Mouse (Mus musculus) adrenal gland, adult 18-20 months (tissue): ENCODE measurements around the gene Uba52. TPM values are rescaled to one million over a fixed set of nuclear protein-coding genes. Genes with fewer than 3 reads are reported as not detected.
A peak's percentile ranks its signal among the peaks of the same experiment; 100 is the strongest.

ENCODE experiments used
- DNase-seq, 2 experiments: peaks; one replicate each; pipeline ENCODE4 v3.0.0; 2021 to 2022; ENCODE audit warnings: low spot score in 2 of 2
- total RNA-seq, 2 experiments: library from RNA; stranded (reverse); gene quantifications; 1 replicate in 1 of 2; 2 replicates in 1 of 2; pipeline ENCODE4 v1.2.3; 2021

Uba52 gene
- total RNA-seq, 2 experiments from 2014 or later: 1,449 to 1,570 TPM

DNA sequence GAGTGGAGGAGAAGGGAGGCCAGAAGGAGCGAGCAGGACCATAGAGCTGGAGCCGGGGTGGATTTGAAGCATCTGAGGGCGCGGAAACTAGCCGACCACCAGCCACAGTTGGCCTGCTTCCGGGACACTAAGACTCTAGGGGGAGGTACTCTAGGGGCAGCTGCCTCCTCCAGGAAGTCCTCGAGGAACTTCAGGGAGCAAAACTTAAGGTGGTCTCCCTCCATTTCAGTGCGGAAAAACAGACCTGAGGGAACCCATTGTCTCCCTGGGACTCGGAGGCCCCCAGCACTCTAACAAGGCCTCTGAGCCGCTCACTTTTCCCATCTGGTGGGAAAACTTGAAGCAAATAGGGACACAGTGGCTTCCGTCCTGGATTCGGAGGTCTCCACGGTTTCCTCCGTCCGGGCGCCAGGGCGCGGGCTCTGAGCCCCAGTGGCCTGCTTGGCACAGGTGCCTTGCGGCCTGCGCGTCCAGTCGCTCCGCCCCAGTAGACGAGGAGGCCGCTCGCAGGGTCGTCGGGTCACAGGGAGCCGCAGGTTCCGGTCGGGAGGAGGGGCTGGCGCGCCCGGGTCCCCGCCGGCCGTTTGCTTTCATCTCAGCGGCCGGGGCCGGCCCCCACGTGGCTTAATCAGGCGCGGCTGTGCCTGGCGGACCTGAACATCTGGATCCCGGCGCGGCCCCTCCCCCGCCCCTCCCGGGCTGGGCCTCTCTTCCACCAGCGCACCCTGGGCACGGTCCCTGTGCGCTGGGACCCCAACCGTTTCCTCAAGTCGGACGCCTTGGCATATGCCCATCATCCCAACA is 22.4 kb downstream of the Uba52 start:
- no peak for DNase-seq

DNA sequence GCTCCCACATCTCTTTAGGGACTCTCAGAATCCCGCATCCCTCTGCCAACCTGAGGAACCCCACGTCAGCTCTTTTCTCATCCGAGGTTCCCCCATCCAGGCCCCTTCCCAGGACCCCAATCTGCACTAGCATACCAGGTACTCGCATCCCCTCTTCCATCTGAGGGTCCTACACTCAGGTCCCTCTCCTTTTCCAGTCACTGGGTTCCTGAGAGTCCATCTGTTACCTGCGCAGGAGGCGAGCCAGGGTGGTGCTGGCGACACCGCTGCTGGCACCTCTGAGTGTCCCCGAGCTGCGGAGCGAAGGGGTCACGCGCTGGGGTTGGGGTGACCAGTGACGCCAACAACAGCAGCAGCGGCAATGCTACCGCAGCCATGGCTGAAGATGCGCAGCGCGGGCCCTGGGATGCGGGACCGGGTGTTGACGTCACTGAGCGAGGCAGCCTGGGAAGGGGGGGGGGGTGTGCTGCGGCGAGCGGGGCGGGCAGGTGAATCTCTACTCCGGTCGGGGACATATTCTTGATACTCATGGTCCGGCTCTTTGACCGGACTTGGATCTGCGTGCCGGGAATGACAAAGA is 23.6 kb downstream of the Uba52 start, which contains the start of gene Tmem59l:
Tmem59l (minus strand) TSS at position 418 of the 580 bp plus-strand sequence.
- DNase-seq: no peak

DNA sequence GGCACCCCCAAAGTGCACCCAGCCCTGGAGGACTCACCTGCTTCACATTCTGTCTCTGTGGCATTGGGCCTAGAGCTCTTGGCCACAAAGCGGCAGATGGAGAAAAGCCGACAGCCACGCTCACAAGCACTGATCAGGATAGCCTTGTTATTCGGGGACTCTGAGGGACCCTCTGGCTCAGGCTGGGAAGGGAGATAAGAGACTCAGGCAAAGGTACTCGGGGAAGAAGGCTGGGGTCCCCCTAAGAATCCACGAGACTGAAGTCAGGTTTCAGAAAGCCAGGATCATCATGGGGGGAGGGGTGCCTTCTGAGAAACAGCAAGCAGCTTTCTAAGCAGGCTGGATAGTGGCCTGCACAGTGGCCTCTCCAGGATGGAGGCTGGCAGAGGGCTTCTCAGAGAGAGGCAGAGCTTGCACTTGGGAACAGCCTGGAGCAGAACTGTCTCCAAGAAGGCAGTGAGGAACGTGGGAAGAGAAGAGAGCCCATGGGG is 24.4 kb downstream of the Uba52 start:
- DNase-seq: no peak

DNA sequence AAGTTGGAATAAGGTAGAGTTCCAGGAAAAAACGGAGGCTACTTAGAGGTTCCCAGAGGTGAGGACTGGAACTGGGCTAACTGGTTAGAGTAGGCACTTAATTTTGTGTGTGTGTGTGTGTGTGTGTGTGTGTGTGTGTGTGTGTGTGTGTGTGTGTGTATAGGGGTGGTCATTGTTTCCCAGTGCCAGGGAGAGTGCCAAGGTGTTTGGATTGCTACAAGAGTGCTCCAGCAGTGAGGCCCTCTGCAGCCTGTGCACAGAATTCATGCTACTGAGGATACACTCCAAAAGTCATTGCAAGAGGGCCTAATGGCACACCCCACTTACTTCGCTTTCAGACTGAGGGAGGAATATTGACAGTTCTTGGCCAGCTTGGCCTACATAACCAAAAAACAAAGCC is 27.7 kb downstream of the Uba52 start:
- DNase-seq: no peak

DNA sequence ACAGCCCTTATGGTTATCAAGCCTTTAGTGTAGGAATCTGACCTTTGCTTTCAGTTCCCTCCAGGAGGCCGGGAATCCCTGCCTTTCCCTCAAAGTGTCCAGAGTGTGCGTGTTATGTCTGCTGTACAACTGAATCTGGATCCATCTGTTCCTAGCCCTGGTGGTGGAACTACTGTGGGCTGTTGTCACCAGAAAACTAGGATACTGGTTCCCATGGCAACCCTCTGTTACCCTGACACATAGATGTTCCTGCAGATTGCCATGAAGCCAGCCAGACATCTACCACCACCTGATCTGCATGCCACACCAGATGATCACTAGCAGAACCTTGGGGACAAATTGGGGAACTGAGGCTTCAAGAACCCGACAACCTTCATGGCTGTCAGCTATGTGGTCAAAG is 28.7 kb downstream of the Uba52 start:
- no peak for DNase-seq

DNA sequence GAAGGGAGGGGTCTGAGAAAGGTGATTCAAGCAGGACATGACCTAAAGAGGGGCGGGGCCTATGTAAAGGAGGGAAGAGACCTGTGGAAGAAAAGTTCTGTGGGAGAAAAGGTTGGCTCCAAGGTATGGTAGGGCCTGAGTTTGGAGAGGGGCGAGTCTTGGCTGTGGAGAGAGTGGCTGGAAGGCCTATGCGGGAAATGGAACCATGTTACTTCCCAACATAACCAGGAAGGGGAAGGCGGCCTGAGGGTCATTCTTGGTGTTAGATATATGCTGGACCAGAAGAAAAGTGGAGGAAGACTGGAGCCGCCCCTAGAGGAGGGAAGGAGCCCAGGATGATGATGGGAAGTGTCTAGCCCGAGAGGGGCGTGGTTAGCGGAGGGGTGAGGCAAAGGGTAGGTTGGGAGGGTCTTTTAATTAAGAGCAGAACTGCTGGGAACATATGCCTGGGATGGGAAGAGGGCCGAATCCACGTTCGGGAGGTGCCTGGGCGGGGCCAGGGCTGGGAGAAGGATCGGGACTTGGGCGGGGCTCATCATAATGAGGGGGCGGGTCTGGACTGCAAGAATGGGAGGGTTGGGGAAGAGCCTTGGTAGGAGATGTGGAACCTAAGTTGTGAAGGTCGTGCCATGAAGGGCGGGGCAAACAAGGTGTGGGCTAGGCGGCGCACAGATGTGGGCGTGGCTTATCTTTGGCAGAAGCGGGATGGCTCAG is 33.2 kb downstream of the Uba52 start:
- no peak for DNase-seq

DNA sequence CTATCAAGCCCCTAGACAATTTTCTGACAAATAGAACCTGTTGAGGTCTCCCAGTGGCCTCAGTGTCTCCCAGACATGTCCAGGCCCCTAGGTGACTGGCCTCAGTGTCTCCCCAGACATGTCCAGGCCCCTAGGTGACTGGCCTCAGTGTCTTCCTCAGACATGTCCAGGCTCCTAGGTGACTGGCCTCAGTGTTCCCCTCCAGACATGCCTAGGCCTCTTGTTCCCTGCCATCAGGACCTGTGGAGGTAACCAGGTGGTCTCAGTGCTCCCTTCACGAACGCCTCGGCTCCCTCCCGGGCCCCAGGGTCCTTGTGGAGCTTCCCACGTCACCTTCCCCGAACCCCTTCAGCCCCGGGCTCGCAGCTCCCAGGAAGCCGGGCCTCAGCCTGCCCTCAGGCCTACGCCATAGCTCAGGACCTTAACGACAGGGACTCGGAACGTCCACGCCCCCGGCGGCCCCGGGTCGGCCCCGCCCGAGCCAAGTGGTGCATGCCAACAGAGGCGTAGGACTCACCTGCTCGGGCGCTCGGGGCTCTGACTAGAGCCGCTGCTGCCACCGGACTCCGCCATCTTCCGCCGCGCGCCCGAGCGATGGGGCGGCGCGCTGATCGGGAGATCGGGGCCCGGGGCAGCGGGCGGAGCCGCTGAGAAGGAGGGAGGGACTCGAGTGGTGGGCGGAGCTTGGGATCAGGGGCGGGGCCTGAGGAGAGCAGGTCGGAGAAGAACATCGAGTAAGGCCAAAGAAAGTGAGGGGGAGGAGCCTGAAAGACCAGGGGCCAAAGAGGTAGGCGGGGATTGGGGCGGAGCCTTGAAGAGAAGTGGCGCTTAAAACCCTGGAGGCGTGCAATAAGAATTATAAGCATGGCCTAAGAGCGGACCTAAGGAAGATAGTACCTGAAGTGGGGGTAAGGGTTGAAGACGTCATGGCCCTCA is 34.0 kb downstream of the Uba52 start, which contains the start of gene Klhl26:
Klhl26 (minus strand) TSS at position 636 of the 936 bp plus-strand sequence.
- peak; percentile 95 to 96 for DNase-seq

DNA sequence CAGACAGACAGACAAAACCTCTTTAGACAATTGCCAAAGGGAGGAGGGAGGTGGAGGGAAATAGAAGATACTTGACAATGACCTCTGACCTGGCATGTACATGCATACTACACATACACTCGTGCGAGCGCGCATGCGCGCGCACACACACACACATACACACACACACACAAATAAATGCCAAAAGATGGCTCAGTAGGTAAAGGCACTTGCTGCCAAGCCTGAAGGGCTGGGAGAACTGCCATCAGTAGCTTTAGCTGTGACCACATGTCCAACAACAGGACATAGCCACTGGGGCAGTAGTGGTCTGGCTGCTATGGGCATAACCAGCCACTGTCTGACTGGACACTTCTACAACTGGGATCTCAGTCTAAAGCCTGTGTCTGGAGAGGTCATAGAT is 38.7 kb downstream of the Uba52 start:
- DNase-seq: no peak

DNA sequence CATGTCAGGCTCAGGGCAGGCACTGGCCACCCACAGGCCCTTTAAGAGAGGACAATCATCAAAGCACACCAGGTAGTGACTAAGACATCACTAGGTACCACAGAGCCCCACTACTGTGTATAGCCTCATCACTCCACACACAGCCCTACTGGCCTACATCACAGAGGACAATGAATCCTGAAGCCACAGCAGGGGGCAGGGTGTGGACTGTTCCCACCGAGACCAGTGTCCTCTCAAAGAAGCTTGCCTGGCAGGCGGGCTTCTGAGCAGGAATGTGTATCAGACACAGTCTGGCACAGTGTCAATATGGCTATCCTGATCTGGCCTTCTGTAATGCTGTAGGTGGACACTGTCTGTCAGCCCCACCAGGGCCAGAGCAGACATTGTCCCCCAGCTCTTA is 40.7 kb downstream of the Uba52 start:
- no peak for DNase-seq

DNA sequence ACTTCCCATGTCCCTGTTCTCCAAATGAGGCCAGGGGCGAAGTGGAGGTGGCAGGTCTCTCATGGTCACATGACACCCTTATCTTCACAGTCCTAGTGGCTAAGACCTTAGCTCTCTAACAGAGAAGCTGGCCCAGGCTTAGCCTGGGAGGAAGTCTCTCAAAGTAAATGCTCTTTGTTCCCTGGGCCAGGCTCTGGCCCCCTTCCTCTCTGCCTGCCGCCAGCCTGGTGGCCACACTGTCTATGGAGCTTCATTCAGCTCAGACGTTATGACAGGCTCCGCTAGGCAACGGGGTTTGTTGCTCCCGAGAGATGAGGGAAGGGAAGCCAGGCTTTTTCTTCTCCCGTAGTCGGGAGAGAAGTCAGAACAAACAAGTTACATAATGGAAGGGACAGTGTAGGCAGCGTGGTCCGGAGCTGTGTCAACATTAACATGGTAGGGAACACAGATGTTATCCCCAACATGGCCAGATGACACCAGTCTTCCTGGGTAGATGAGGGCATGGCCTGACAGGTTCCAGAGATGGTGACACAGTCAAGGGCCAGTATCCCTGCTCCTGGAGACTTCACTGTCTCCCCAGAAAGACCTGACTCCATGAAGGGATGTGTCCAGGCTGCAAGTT is 41.2 kb downstream of the Uba52 start:
- DNase-seq: no peak

DNA sequence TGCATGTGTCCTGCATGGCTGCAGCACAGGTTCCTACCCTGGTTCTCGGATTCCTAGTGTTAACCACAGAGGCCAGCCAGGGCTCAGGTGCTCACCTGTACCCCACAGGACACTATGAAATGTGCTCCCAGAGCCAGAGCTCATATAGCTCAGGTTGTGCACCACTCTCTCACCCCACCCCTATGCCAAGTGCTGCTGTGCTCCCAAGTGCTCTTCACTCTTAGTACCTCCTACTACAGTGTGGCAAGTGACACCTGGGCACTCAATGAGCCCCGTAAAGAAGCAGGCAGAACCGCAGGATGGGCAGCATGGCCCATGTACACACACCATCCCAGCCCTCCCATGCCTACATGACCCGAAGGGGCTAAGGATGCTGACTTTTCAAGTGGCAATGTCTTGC is 41.9 kb downstream of the Uba52 start:
- no peak for DNase-seq

DNA sequence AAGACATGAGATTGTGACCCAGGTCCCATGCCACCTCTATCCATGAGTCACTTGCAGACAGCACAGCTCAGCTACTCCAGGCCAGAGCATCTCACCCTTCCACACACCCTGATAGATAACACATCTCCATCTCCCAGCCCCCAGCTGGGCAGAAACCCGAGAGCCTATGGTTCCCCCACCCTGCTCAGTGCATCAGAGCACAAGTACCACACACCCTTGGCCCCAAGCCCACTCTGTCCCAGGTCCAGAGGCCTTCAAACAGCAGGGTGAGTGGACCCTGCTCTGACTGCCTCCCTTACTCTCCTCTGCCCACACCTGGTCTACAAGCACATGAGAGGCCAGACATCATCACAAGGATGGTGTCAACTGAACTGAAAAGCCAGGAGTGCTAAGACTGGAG is 42.7 kb downstream of the Uba52 start:
- no peak for DNase-seq

DNA sequence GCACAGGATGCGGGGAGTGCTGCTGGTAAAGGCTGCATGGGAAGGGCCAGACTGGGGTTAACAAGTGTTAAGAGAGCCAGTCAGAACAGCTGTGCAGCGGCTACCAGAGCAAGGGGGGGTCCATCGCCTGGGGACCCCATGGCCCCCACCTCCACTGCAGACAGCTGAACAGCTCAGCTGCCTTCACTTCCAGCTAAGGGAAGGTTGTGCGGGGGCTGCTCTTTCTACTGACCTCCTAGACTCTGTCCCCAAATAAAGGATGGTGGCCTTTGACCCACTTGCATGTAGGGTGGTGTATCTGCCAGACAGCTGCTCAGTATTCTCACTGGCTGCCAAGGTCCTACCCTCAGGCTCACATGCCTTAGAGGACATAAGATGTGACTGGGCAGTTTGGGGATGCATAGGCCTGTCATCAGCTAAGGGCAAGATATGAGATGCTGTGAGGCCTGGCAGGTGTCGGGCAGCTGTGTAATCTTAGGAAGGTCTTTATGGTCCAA is 43.3 kb downstream of the Uba52 start:
- DNase-seq: no peak

DNA sequence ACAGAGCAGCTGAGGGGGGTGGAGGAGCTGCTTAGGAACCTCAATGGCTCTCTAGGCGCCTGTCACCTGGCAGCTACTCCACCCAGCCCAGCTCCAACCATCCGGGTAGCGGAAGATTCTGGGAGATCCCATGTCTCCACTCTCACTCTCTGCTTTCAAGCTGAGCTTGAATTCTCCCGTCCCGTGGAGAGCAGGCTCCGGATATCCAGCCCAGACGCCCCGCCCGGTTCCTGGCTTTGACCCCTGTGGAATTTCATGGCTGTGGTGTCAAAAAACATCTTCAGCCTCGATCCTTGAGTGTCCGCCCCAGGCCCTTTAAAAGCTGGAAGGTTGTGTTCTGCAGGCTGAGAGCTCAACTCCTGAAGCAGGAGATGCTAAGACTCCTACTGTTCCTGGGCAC is 43.8 kb downstream of the Uba52 start:
- DNase-seq: no peak

DNA sequence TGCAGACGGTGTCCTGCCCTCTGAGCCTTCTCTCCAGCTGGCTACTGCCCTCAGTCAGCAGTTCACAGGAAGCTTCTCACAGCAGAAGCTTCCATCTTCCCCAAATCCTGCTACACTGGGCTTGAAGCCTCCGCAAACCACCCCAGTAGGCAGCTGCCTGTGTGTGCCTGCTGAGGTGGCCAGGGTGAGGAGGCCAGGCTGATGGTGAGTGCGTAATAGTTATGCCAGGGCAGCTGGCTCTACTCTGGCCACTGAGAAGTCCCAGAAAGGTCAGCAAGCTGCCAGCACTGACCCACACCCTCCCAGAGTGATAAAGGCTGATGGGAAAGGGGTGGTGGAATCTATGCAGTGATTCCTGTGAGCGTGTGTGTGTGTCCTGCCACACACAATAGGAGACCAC is 44.3 kb downstream of the Uba52 start:
- DNase-seq: no peak

DNA sequence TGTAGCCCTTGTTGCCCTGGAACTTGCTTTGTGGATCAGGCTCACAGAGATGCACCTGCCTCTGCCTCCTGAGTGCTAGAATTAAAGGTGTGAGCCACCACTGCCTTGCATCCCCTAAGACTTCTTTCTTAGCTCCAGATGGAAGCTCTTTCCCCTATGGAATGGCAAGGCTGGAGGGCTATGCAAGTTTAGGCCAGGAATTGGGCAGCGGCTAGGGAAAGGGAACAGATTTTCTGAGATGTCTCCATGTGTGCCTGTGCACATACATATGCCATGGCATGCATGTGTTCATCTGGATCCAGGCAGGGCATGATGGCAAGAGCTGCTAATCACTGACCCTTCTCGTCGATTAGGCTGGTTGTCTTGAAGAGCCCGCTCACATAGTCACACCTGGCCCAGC is 44.9 kb downstream of the Uba52 start:
- no peak for DNase-seq

DNA sequence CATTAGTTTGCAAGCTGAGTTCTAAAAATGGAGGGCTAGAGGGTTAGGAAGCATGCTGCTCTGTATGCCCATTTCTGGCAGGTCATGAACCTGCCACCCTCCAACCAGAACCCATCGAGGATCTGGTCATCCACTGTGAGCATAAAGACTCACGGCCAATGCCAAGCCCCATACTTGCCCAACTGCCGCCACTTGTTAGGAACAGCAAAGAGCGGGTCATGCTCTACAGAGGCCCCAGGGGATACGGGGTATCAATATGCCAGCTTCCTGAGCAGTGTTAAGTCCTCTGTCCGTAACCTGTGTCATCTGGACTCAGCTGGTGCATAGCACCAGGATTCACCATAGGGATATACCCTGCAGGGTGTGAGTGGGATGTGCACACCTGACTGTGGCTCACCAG is 46.4 kb downstream of the Uba52 start:
- DNase-seq: no peak

DNA sequence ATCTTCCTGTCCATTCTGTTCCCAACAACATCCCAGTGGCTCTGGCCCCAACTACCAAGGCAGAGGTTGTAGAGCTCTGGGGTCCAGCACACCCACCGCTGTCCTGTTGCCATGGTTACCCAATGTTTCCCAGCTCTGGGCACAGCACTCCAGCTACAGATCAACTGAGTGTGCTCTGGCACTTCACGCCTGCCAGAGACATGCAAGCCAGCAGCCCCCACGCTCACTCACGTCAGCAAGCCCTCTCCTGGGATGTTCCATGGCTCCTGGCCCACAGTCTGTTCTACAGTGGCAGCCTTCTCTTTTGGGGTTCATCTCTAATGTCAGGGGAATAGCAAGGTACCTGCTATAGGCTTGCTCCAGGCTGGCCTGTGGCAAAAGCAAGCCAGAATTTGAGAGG is 47.3 kb downstream of the Uba52 start:
- DNase-seq: no peak

DNA sequence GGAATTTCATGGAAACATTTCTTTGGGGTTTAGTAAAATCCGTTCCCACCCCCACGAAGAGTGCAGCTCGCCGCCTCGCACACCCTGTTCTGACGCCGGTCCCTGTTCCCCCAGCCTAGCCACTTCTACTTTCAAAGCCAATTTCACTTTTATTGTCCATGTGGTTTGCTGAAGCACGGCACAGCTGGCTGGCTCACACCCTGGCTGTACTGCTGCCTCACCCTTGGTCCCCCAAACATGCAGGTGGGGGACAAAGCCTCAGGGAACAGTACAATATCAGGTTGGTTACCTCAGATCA is 48.1 kb downstream of the Uba52 start:
- no peak for DNase-seq

DNA sequence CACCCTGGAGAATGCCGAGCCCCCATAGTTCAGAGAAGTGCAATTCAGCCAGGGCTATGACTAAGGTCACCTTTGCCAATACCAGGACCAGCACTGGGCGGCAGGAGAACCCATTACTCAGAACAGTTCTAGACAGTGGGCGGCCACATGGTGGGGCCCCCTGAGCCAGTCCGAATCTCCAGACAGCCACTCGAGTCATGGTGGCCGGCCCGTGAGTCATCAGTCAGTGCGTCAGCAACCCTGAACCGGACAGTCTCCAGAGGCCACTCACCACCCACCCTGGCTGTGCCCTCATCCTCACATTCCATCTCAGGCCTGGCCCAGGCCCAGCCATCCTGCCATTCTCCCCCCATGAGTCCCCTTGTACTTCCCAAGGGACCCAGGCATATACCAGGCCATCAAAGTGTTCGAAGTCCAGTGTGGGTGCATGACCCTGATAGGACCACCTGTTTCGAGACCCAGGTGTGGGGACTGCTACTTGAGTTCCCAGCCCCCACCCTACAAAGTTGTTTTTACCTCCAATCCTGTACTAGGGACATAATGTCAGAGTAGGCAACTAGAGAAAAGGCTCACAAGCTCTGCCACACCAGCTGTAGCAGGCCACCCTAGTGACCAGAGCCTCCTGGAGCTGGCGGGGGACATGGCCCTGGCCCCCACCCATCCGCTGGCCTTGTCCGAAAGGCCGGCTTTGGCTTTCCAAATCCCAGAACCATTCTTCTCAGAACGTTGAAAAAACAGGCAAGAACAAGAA is 48.7 kb downstream of the Uba52 start:
- DNase-seq: peak; percentile 54 to 56
